Mouse (Mus musculus): ENCODE results near the gene Plcg2. TPM values are rescaled to one million over a fixed set of nuclear protein-coding genes. Genes with fewer than 3 reads are reported as not detected.

Gene Plcg2
- polyA plus RNA-seq, 1 experiment from 2014 or later: 4.2 TPM

GRCm38 (mm10) chr8:117561014-117561413 lies 62.9 kb downstream of the Plcg2 start:
- WGBS: 67% methylated on average over 4 of the region's 4 CpGs
- Histone ChIP-seq H3K9me3 (no peaks in the 10 kb centered on the region), H3K4me1 (no peaks in the 10 kb centered on the region), H3K27me3 (replicated peaks) (no peaks in the 10 kb centered on the region), H3K36me3 (no peaks in the 10 kb centered on the region), H3K4me2 (no peak overlapping the region), H3K4me3 (replicated peaks) (no peak overlapping the region), H3K27ac (no peak overlapping the region), H3K9ac (no peak overlapping the region)
- no peak for ATAC-seq (ENCODE audit: insufficient read depth, low FRiP score, low read depth)

GRCm38 (mm10) chr8:117561735-117562361 lies 63.8 kb downstream of the Plcg2 start:
- H3K4me1 ChIP-seq: no peaks in the 10 kb centered on the region
- no peaks in the 10 kb centered on the region for H3K27me3 ChIP-seq (replicated peaks)
- no peak overlapping the region for H3K9ac ChIP-seq
- H3K9me3 ChIP-seq: no peaks in the 10 kb centered on the region
- no peak overlapping the region for H3K27ac ChIP-seq
- ATAC-seq (ENCODE audit: insufficient read depth, low FRiP score, low read depth): peak; percentile 58
- no peaks in the 10 kb centered on the region for H3K36me3 ChIP-seq
- WGBS: 11% methylated on average over 17 of the region's 17 CpGs
- peak overlapping the region; percentile 16 for H3K4me3 ChIP-seq (replicated peaks)
- peak overlapping the region; percentile 51 for H3K4me2 ChIP-seq

GRCm38 (mm10) chr8:117562445-117563014 lies 64.4 kb downstream of the Plcg2 start:
- ATAC-seq (ENCODE audit: insufficient read depth, low FRiP score, low read depth): no peak
- Histone ChIP-seq H3K4me1 (no peaks in the 10 kb centered on the region), H3K4me2 (peak overlapping the region; percentile 51), H3K27me3 (replicated peaks) (no peaks in the 10 kb centered on the region), H3K36me3 (no peaks in the 10 kb centered on the region), H3K9ac (no peak overlapping the region), H3K9me3 (no peaks in the 10 kb centered on the region), H3K27ac (no peak overlapping the region), H3K4me3 (replicated peaks) (peak overlapping the region; percentile 16)
- WGBS: 30% methylated on average over 16 of the region's 16 CpGs

- H3K27ac ChIP-seq: no peak overlapping the region
- H3K9me3 ChIP-seq: no peaks in the 10 kb centered on the region
- no peak for ATAC-seq (ENCODE audit: insufficient read depth, low FRiP score, low read depth)
- no peak overlapping the region for H3K4me2 ChIP-seq
- H3K27me3 ChIP-seq (replicated peaks): no peaks in the 10 kb centered on the region
- H3K36me3 ChIP-seq: no peaks in the 10 kb centered on the region
- no peaks in the 10 kb centered on the region for H3K4me1 ChIP-seq
- no peak overlapping the region for H3K9ac ChIP-seq
- no peak overlapping the region for H3K4me3 ChIP-seq (replicated peaks)
- 23% methylated on average over 5 of the region's 5 CpGs for WGBS
Measured at GRCm38 (mm10) chr8:117569409-117569808, 71.3 kb downstream of the Plcg2 start.

GRCm38 (mm10) chr8:117576291-117576785 lies 78.2 kb downstream of the Plcg2 start:
- Histone ChIP-seq H3K4me3 (replicated peaks) (no peak overlapping the region), H3K4me1 (no peaks in the 10 kb centered on the region), H3K4me2 (no peak overlapping the region), H3K27me3 (replicated peaks) (no peaks in the 10 kb centered on the region), H3K9ac (no peak overlapping the region), H3K27ac (no peak overlapping the region), H3K9me3 (no peaks in the 10 kb centered on the region), H3K36me3 (no peaks in the 10 kb centered on the region)
- WGBS: 68% methylated on average over 9 of the region's 9 CpGs
- no peak for ATAC-seq (ENCODE audit: insufficient read depth, low FRiP score, low read depth)

- Histone ChIP-seq H3K4me2 (no peak overlapping the region), H3K27ac (no peak overlapping the region), H3K4me3 (replicated peaks) (no peak overlapping the region), H3K9me3 (no peaks in the 10 kb centered on the region), H3K36me3 (no peaks in the 10 kb centered on the region), H3K9ac (no peak overlapping the region), H3K27me3 (replicated peaks) (no peaks in the 10 kb centered on the region), H3K4me1 (no peaks in the 10 kb centered on the region)
- ATAC-seq (ENCODE audit: insufficient read depth, low FRiP score, low read depth): no peak
- 72% methylated on average over 6 of the region's 6 CpGs for WGBS
Measured at GRCm38 (mm10) chr8:117577059-117577458, 79.0 kb downstream of the Plcg2 start.

- no peaks in the 10 kb centered on the region for H3K4me1 ChIP-seq
- H3K4me3 ChIP-seq (replicated peaks): no peak overlapping the region
- no peak overlapping the region for H3K9ac ChIP-seq
- 54% methylated on average over 10 of the region's 10 CpGs for WGBS
- no peak overlapping the region for H3K27ac ChIP-seq
- no peaks in the 10 kb centered on the region for H3K36me3 ChIP-seq
- no peaks in the 10 kb centered on the region for H3K27me3 ChIP-seq (replicated peaks)
- ATAC-seq (ENCODE audit: insufficient read depth, low FRiP score, low read depth): no peak
- H3K9me3 ChIP-seq: no peaks in the 10 kb centered on the region
- H3K4me2 ChIP-seq: no peak overlapping the region
Measured at GRCm38 (mm10) chr8:117577883-117578282, 79.8 kb downstream of the Plcg2 start.

- 86% methylated on average over 6 of the region's 6 CpGs for WGBS
- H3K27me3 ChIP-seq (replicated peaks): no peaks in the 10 kb centered on the region
- no peak overlapping the region for H3K27ac ChIP-seq
- no peak overlapping the region for H3K9ac ChIP-seq
- H3K4me3 ChIP-seq (replicated peaks): no peak overlapping the region
- no peaks in the 10 kb centered on the region for H3K36me3 ChIP-seq
- no peaks in the 10 kb centered on the region for H3K4me1 ChIP-seq
- H3K9me3 ChIP-seq: no peaks in the 10 kb centered on the region
- no peak overlapping the region for H3K4me2 ChIP-seq
- no peak for ATAC-seq (ENCODE audit: insufficient read depth, low FRiP score, low read depth)
Measured at GRCm38 (mm10) chr8:117578856-117579255, 80.8 kb downstream of the Plcg2 start.

- Histone ChIP-seq H3K27me3 (replicated peaks) (no peaks in the 10 kb centered on the region), H3K9me3 (no peaks in the 10 kb centered on the region), H3K27ac (no peak overlapping the region), H3K4me1 (no peaks in the 10 kb centered on the region), H3K4me2 (no peak overlapping the region), H3K4me3 (replicated peaks) (no peak overlapping the region), H3K9ac (no peak overlapping the region), H3K36me3 (no peaks in the 10 kb centered on the region)
- no peak for ATAC-seq (ENCODE audit: insufficient read depth, low FRiP score, low read depth)
- WGBS: 77% methylated on average over 5 of the region's 5 CpGs
Measured at GRCm38 (mm10) chr8:117593862-117594261, 95.8 kb downstream of the Plcg2 start.

- Histone ChIP-seq H3K9ac (no peak overlapping the region), H3K27me3 (replicated peaks) (no peaks in the 10 kb centered on the region), H3K36me3 (no peaks in the 10 kb centered on the region), H3K27ac (no peak overlapping the region), H3K4me3 (replicated peaks) (no peak overlapping the region), H3K9me3 (no peaks in the 10 kb centered on the region), H3K4me1 (no peaks in the 10 kb centered on the region), H3K4me2 (no peak overlapping the region)
- WGBS: 54% methylated on average over 2 of the region's 2 CpGs
- ATAC-seq (ENCODE audit: insufficient read depth, low FRiP score, low read depth): no peak
Measured at GRCm38 (mm10) chr8:117595001-117595400, 96.9 kb downstream of the Plcg2 start.

- H3K27me3 ChIP-seq (replicated peaks): no peaks in the 10 kb centered on the region
- no peak overlapping the region for H3K9ac ChIP-seq
- WGBS: 75% methylated on average over 5 of the region's 5 CpGs
- H3K36me3 ChIP-seq: no peaks in the 10 kb centered on the region
- H3K4me1 ChIP-seq: no peaks in the 10 kb centered on the region
- no peak overlapping the region for H3K4me3 ChIP-seq (replicated peaks)
- no peak for ATAC-seq (ENCODE audit: insufficient read depth, low FRiP score, low read depth)
- no peak overlapping the region for H3K27ac ChIP-seq
- no peaks in the 10 kb centered on the region for H3K9me3 ChIP-seq
- H3K4me2 ChIP-seq: no peak overlapping the region
Measured at GRCm38 (mm10) chr8:117596777-117597176, 98.7 kb downstream of the Plcg2 start.

GRCm38 (mm10) chr8:117600839-117601238 lies 102.7 kb downstream of the Plcg2 start:
- no peak overlapping the region for H3K9ac ChIP-seq
- H3K27me3 ChIP-seq (replicated peaks): no peaks in the 10 kb centered on the region
- H3K4me2 ChIP-seq: no peak overlapping the region
- no peak overlapping the region for H3K27ac ChIP-seq
- 76% methylated on average over 13 of the region's 13 CpGs for WGBS
- ATAC-seq (ENCODE audit: insufficient read depth, low FRiP score, low read depth): no peak
- H3K4me3 ChIP-seq (replicated peaks): no peak overlapping the region
- H3K4me1 ChIP-seq: no peaks in the 10 kb centered on the region
- H3K36me3 ChIP-seq: no peaks in the 10 kb centered on the region
- H3K9me3 ChIP-seq: no peaks in the 10 kb centered on the region

All from stomach, embryonic 15.5 days (tissue).